Mouse (Mus musculus) lung, postnatal 10 days (tissue): ENCODE data around the gene Ush2a.

Source experiments
- DNase-seq: peaks from one replicate; pipeline ENCODE4 v3.0.0; 2021

Gene Ush2a

DNA sequence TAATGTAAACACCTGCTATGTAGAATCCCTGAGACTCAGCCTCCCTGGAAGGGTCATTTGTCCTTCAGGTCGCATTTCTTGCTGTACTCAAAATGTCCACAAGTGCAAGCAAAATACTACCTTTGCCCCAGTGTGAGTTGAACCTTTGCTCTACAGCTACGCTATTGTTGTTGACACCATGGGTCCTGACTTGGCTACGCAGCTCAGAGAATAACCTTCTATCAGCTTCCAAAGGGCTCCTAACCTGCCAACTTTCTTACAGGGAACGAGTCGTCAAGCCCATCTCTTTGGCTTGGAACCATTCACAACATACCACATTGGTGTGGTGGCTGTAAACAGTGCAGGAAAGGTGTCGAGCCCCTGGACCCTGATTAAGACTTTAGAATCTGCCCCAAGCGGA, 644.4 kb downstream of the Ush2a start:
- DNase-seq: no peak

DNA sequence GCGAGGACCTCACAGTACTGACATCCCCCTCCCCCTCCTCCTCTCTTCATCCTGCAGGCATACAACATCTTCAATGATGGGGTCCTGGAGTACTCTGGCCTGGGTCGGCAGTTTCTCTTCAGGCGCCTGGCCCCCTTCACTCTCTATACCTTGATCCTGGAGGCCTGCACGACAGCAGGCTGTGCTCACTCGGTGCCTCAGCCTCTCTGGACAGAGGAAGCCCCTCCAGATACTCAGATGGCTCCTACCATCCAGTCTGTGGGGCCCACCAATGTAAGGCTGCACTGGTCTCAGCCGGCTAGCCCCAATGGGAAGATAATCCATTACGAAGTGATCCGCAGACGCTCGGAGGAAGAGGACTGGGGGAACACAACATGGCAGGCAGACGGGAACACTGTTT, 648.8 kb downstream of the Ush2a start:
- no peak for DNase-seq

DNA sequence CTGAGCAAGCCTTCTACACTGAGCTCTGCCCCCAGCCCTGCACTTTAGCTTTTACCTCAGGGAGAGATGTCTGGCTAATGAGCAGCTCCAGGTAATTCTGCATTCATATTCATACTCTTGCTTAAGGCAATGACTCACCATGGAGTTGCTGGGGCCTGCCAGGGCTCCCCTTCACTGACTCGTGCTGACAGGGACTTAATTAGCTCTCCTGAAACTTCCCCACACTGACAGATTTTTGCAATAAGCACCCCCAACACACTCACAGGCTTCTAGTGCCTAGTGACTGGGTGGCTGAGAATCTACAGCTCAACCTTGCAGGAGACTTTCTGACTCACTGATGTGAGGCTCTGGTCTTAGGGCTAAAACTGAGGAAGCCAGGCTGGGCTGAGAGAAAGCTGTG, 658.1 kb downstream of the Ush2a start:
- DNase-seq: no peak

DNA sequence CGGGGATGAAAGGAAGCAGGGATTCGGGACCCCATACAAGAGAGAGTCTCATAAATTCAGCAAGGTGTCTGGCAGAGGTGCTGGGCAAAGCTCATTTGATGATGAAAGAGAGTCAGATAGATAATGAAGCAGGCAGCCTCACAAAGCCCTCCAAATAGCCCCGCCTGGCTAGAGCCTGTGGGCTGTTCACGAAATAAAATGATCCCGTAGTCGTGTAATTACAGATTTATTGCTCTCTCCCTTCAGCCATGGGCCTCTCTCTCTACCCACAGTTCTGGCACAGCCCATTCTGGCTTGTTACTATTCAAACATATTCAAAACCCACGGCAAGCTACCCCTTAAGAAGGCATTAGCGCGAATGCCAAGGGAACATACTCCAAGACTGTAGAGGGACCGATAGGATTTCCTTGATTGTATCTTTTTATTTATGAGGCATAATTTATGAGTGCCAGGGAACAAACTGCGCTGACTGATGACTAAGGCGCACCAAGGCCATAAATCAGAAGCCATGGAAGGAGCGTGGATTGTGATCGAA, 675.5 kb downstream of the Ush2a start:
- no peak for DNase-seq

DNA sequence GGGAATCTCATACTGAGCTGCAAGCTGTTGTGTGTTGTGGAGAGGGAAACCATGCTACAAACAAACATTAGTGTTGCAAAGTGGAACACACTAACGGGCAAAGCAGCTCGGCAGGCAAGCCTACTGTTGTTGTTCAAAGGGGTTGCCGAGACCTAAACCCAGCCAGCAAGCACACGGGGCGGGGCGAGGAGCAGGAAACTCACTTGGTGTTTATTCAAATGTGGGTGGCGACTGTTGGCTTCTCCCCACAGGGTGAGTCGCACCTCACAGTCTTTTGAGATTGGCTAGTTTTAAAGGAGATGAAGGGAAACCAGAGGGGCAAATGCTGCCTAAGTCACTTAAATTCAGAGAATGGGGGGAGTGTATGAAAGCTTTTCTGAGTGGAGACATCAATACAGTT, 683.5 kb downstream of the Ush2a start:
- DNase-seq: peak; percentile 46

DNA sequence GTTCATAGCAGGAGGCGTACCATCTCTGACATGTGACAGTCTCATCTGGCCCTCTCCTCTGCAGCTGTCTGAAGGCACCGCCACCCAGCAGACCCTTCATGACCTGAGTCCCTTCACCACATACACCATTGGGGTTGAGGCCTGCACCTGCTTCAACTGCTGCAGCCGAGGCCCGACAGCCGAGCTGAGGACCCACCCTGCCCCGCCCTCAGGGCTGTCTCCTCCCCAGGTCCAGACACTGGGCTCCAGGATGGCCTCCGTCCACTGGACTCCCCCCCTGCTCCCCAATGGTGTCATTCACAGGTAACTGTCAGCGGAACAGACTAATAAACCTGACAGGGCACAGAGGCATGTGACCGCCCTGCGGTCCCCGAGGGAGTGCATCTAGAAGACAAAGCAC, 685.0 kb downstream of the Ush2a start:
- DNase-seq: no peak

DNA sequence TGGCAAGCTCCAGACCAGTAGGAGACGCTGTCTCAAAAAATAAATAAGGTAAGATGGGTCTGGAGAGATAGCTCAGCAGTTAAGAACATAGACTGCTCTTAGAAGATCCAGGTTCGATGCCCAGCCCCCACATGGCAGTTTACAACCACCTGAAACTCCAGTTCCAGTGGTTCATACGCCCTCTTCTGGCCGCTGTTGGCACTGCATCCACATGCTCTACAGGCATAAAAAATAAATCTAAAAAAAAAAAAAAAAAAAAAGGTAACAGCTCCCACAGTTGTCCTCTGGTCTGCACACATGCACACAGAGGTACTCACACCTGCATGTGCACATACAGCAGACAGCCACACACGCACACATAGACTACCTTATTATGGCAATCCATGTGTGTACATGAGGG, 686.0 kb downstream of the Ush2a start:
- peak; percentile 27 for DNase-seq

DNA sequence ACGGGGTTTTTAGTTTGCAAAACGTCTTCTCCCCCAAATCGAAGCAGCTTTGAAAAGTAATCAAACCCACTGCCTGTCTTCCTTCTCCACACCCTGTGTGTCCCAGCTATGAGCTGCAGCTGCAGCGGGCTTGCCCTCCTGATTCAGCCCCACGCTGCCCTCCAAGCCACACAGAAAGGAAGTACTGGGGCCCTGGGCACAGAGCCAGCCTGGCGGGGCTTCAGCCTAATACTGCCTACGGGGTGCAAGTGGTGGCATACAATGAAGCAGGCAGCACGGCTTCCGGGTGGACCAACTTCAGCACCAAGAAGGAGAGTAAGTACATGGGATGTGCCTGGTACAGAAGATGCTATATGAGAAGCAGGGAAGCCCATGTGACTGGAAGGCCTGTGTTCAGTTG, 686.5 kb downstream of the Ush2a start:
- DNase-seq: peak; percentile 27

DNA sequence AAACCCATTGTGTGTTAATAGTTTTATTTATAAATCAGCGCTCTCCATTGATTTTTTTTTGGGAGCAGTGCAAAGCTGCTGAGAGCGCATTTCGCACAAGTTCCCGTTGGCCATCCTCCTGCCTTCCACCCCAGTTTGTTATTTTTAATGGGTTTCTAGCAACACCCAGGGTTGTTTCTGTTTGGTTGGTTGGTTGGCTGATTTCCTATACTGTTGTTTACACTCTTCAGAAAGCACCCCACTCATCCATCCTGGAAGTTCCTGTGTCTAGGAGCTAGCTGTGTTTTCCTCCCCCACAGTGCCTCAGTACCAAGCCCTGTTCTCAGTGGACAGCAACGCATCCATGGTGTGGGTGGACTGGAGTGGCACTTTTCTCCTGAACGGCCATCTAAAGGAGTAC, 689.3 kb downstream of the Ush2a start:
- DNase-seq: no peak

DNA sequence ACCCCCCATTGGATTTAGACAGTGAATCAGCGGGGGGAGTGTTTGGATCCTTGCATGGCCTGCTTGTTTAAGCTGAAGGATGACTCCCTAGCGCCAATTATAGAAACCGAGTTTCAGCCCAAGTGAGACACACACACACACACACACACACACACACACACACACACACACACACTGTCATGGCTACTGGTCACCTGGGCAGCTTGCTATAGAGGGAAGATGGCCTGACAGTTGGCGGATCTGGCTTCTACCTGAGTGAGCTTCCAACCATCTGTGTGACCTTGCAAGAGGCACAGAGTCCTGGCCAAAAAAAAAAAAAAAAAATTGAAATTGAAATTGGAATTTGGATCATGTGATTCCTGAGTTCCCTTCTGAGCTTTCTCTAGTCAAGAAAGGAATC, 690.7 kb downstream of the Ush2a start:
- DNase-seq: no peak

DNA sequence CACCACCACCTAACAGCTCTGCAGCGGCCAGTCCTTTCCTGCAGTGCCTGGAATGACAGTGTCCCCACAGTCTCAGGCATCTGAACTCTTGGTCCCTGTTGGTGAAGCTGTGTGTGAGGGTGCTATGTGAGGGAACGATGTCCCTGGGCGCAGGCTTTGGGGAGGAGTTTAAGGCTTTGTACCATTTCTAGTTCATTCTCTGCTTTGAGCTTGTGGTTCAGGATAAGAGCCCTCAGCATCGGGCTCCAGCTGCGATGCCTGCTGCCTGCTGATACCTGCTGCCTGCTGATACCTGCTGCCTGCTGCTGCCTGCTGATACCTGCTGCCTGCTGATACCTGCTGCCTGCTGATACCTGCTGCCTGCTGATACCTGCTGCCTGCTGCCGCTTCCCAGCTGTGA, 711.3 kb downstream of the Ush2a start:
- no peak for DNase-seq

DNA sequence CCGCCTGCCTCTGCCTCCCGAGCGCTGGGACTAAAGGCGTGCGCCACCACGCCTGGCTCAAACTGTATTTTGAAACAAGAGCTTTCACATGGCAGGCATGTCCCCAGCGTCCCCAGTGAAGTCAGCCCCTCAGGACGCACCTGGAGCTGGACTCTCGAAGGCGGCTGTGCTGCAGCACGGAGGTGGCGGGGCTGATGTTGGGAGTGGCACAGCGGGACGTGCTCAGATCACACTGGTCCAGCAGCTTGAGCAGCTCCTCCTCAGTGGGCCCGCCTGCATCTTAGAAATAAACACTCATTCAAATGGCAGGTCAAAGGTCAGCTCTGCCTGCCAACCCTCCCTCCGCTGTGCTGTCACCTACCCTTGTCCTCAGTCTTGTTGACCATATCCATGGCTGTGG, 712.1 kb downstream of the Ush2a start:
- DNase-seq: no peak

DNA sequence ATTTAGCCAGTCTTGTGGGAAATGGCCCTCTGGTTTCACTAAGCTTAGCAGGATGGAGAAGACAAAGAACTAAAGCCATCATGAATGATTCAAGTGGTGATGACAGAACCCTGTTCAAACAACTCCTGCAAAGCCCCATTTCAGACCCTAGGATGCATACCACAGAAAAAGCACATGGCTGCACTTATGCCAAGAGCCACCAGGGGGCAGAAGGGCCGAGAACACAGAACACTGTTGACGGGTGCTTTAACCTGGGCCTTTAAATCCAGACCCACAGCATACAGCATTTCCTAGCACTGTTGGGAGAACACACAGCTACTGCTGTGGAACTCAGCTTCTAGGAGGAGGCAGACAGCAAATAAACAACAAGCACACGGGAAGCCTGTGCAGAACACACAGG, 718.2 kb downstream of the Ush2a start:
- DNase-seq: peak; percentile 75

DNA sequence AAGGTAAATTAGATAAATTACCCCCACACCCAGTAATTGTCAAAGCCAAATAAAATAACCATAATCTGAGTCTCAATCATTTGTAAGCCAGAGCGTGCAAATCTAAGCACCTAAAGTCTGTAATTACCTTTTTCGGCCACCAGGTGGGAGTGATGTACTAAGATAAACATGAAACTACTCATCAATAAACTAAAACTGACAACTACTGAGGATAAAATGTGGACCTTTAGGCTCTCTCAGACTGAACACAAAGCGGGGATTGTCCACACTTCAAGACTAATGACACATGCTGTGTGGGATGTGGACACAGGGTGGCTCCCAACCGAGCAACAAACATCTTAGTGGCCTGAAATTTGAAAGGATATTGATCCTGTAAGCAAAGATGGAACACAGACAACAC, 731.4 kb downstream of the Ush2a start:
- DNase-seq: peak; percentile 52

DNA sequence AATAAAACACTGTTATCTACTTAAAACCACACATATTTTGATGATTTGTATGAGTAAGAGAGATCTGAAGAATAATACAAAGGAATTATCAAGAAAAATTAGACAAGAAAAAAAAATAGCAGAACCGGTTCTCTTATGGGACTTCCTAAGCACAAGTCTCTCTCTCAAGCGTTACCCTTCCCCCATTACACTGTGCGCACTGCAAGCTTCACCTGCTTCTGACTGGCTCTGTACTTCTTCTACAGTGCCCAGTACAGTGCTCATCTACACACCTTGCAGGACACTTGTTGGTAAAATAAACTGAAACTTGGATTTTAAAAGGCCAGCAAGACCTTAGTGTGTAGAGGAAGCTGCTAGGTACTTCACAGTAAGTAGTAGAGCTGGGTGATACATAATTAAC, 736.1 kb downstream of the Ush2a start:
- no peak for DNase-seq

DNA sequence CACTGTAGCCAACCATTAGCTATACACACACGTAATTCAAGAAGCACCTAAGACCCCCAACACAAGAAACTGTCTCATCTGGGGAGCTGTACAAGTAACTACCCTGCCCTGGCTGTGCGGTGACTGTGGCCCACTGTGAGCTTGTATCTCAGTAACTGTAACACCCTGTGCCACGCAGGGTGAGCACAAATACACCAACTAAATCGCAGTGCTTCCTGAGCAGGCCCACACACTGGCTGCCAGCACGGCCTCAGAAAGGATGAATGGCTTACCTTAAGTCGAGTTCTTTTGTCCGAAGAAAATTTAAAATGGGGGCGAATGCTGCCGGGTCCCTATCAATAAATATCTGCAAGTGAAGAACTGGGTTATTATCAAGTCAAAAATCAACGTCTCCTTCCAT, 738.2 kb downstream of the Ush2a start:
- DNase-seq: no peak

DNA sequence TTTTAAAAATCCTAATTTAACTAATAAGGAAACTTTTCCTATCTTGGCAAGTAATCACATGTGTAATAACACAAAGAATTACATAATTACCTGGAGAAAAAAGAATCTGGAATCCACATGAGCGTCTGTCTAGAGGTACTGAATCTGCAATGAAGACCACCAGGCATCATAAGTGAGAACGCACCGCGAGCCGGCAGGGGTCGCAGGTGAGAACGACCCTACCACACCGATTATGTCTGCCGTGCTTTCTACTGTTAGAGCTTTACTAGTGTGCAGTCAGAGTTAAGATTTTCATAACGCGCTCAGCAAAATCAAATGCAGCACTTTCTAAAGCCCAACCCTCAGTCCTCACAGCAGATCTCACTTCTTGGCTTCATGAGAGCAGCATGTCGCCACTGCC, 740.0 kb downstream of the Ush2a start:
- no peak for DNase-seq

DNA sequence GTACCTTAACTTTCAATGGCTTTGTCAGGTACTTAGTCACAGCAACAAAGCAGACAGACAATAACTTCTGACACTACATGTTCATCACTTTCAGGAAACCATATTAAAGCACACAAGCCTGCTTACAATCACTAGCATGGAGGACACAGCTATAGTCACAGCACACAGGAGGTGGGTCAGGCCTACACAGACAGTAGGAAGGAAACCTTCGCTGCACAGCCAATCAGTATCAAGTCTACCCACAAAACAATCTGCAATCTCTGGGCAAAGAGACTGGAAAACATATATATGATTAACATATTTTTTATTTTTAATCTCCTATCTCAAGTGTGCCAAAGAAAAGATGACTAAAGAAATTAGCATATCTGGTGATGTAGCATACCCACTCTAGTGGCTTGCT, 743.0 kb downstream of the Ush2a start:
- no peak for DNase-seq

DNA sequence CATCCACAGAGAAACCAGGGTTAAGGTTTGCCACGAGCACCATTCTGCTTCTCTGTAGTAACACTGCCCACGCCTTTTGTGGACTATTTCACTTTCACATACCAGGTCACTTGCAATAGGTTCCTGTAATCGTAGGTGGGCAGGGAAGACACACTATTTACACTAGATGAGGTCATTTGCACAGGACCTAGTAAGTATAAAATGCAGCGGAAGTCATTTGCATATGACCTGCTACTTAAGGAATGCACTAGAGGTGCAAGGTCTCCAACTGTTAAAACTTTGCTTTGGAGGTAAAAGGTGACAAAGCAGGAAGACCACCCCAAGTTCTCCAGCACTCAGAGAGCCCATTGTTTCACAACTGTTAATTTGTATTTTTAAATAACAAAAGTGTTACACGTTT, 744.4 kb downstream of the Ush2a start:
- DNase-seq: no peak

DNA sequence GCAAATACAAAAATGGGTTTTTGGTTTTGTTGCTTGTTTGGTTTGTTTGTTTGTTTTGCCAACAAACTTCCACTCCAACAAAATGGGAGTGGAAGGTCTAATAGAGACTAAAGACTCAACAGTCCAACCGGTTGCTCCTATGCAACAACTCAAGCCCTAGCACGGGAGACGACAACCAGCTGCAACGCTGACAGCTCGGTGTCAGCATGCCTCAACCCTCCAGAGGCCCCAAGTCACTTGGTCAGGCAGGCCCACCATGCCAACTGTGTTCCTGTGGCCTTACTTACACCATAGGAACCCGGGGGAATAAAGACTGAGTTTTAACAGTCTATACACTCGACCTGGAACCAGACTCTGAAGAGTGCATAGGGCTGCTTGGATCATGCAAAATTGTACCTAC, 745.0 kb downstream of the Ush2a start:
- DNase-seq: peak; percentile 17

DNA sequence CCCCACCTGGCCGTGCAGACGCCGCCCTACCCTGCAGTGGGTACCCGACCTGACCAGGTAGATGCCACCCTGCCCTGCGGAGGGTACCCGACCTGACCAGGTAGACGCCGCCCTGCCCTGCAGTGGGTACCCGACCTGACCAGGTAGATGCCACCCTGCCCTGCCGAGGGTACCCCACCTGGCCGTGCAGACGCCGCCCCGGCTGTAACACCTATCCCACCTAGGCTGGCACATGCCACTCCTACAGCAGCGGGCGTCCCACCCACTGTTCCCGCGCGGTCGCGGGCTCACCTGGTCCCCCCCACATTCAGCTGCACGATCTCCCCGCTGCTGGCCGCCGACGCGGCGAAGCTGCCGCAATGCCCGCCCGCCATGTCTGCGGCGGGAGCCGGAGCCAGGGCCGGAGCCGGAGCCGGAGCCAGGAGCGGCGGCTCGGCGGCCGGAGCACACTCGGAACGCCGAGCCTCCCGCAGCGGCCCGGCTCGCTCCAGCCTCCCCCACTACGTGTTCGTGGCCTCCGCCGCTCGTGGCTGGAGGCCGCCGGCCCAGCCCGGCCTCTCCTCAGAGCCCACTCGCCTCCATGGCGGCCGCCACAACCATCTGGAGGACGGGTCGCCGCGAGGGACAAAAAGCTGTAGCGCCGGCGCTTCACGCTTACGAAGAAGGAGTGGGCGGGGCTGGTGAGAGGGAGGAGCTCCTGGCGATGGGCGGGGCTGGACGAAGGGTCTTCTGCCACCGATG, 745.6 kb downstream of the Ush2a start, which contains the start of gene Kctd3:
Gene Kctd3, minus strand, starts transcription at position 603 of the 741 bp plus-strand sequence.
- DNase-seq: peak; percentile 98

DNA sequence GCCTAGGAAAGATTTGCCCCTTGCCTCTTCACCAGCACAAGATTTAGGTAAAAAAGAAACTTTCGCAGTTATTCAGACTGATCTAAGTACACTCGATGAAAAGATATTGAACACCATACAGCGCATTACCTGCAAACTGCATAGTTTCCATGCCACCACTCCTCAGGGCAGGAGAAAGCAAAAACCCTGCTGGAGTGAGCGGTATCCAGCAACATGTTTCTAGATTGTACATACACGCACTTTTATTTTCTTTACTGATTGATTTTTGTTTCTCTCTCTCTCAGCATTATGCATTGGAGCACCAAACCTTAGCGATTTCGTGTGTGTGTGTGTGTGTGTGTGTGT, 746.1 kb downstream of the Ush2a start:
- DNase-seq: no peak

DNA sequence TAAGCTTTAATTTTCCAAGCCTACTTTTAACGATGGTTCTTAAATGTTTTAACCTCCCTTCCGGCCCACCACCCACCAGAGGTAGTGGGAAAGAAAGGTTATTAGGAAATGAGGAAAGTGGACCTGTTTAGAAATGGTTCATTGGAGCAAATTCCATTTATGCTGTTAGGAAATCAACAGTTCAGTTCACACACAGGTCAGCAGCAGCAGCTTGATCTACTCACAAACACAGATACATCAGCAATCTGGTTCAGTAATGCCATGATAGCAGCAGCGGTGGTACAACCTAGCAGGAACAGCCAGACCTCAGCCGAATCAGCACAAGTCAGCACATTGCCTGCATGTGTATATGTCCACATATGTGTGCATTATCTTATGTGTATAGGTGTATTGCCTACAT, 748.8 kb downstream of the Ush2a start:
- DNase-seq: peak; percentile 59

DNA sequence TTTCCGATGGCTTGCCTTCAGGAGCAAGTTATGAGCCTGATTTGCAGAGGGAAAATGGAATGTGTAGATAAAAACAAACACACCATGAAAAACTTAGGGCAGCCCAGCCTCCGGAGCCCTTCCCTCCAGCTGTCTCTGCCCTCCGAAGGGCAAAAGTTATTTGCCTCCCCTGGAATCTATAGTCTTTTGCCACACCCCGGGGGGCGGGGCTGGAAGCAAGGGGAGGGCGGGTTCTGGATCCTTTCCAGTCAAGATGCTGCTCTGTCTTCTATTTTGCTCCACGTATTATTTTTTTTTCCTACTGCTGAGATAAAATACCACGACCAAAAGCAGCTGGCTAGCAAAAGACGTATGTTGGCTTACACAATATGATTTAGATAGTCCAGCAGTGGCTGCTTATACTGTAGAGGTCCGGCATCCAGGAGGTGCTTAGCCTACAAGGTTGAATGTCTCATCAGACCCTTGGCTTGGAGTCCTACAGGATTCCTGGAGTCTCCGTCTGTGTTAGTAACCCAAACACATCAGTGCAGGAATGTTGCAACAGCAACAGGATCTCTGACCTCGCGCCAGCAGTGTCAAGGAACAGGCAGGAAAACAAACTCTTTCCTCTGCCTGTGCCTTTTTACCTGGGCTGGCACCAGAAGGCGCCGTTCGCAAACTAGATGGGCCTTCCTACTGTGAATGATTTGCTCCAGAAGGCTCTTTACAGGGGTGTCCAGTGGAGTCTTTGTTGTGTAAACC, 751.2 kb downstream of the Ush2a start:
- peak; percentile 46 for DNase-seq

DNA sequence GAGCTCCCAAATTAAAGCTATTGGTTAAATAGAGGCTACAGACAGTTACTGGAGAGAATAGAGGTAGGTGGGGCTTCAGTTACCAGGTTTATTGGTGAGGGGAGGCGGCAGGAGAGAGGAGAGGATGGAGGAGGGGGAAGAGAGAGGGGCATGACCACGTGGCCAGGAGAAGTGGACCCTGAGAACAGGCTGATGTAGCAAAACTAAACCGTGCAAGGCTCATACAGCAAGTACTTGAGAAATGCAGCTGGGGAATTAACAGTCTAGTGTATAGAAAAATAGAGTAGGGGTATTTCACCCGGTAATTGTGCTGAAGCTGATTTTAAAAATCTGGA, 751.7 kb downstream of the Ush2a start:
- DNase-seq: no peak
